Mouse (Mus musculus) embryonic facial prominence, embryonic 11.5 days (tissue): Measurements from ENCODE around the gene Alkbh7. TPM values are rescaled to one million over a fixed set of nuclear protein-coding genes. Genes with fewer than 3 reads are reported as not detected.

ENCODE experiments used
- ATAC-seq: fragments of 200-750 bp; cut with Nextera tagmentation; replicated peaks from 2 replicates; pipeline ENCODE4 v1.8.0; 2017; ENCODE audit warnings: low read depth; ENCODE audit not compliant: insufficient number of reproducible peaks, low FRiP score, low TSS enrichment
- DNase-seq: peaks from one replicate; pipeline ENCODE4 v3.0.0-alpha.2; 2015; ENCODE audit warnings: low spot score
- H3K27ac ChIP-seq: fragments of 300-500 bp; sonication (generic); replicated peaks from 2 replicates; pipeline ENCODE4 v1.5.1; 2014; ENCODE audit warnings: mild to moderate bottlenecking, low read depth, low read length, control low read depth
- H3K27me3 ChIP-seq: fragments of 300-500 bp; sonication (generic); 2 replicates; pipeline ENCODE4 v1.6.1; 2014; ENCODE audit warnings: mild to moderate bottlenecking, low read length, moderate library complexity, mixed read lengths; ENCODE audit not compliant: control insufficient read depth, insufficient read depth
- H3K36me3 ChIP-seq: fragments of 300-500 bp; sonication (generic); replicated peaks from 2 replicates; pipeline ENCODE4 v1.6.1; 2014; ENCODE audit warnings: low read depth, mild to moderate bottlenecking, low read length, moderate library complexity, mixed read lengths; ENCODE audit not compliant: control insufficient read depth, insufficient read depth
- H3K4me1 ChIP-seq: fragments of 300-500 bp; sonication (generic); 2 replicates; pipeline ENCODE4 v1.6.1; 2014; ENCODE audit warnings: low read length, mixed read lengths; ENCODE audit not compliant: control insufficient read depth, insufficient read depth
- H3K4me2 ChIP-seq: fragments of 300-500 bp; sonication (generic); 2 replicates; pipeline ENCODE4 v1.6.1; 2014; ENCODE audit warnings: low read depth, mild to moderate bottlenecking, control low read depth, low read length, moderate library complexity
- H3K4me3 ChIP-seq: fragments of 300-500 bp; sonication (generic); 2 replicates; pipeline ENCODE4 v1.5.1; 2014; ENCODE audit warnings: low read depth, low read length, control low read depth
- H3K9ac ChIP-seq: fragments of 300-500 bp; sonication (generic); replicated peaks from 2 replicates; pipeline ENCODE4 v1.6.1; 2014; ENCODE audit warnings: mild to moderate bottlenecking, control low read depth, low read length
- H3K9me3 ChIP-seq: fragments of 300-500 bp; sonication (generic); replicated peaks from 2 replicates; pipeline ENCODE4 v1.6.1; 2016; ENCODE audit warnings: mild to moderate bottlenecking, low read length, inconsistent platforms, mixed read lengths; ENCODE audit not compliant: control insufficient read depth
- WGBS: fragments of 180-500 bp; shearing (Covaris S2); extraction: QIAGEN DNeasy Blood & Tissue Kit; methylation state at CpG from one replicate; pipeline ENCODE4 v1.1.7; 2014; 5-methylcytosine and 5-hydroxymethylcytosine counted together
- polyA plus RNA-seq: library from polyadenylated mRNA; unstranded; fragments of >200 nt; fragmentation: Nextera tagmentation; extraction: Ambion mirVana; gene quantifications from 2 replicates; pipeline ENCODE4 v1.2.1, GENCODE M21; 2014

Alkbh7 gene
- polyA plus RNA-seq, 1 experiment from 2014 or later: 40.2 TPM

DNA sequence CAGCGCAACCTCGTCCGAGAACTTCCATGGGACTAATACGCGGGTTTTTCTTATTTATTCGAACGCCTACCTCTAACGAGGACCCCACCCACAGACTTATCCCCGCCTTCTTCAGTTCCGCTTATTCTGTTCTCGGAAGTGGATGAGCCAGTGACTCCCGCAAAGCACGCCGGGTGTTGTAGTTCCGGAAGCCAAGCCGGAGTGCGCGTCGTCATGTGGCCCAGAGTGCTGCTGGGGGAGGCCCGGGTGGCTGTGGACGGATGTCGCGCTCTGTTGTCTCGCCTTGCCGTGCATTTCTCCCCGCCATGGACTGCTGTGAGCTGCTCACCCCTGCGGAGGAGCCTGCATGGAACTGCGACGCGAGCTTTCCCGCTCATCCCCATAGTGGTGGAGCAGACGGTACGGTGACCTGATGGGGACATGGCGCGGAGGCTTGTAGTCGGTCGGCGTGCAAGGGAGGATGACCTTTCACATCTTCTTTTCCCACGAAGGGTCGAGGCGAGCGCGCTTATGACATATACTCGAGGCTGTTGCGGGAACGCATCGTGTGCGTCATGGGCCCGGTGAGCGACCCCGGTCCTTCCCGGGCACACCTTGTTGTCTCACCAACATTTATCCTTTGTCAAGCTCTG is 6.9 kb upstream of the Alkbh7 start, which contains the start of gene Clpp:
TSS of gene Clpp (plus strand) at position 191 of the 632 bp plus-strand sequence.
- Histone ChIP-seq H3K9me3 (no peaks in the 10 kb centered on the region), H3K27ac (no peak within 1 kb of the TSS), H3K36me3 (peaks cover 6% of the 10 kb centered on the region; the same call in 1 of the 2 replicates), H3K9ac (peak within 1 kb of the TSS; percentile 83), H3K4me3 (peak within 1 kb of the TSS; percentile 79), H3K27me3 (no peaks in the 10 kb centered on the region), H3K4me1 (peaks cover 2% of the 10 kb centered on the region; the same call in 1 of the 2 replicates), H3K4me2 (peak within 1 kb of the TSS; percentile 52)
- WGBS: under 1% methylated on average over 52 of the region's 52 CpGs
- ATAC-seq: peak; percentile 91
- DNase-seq: peak; percentile 97

DNA sequence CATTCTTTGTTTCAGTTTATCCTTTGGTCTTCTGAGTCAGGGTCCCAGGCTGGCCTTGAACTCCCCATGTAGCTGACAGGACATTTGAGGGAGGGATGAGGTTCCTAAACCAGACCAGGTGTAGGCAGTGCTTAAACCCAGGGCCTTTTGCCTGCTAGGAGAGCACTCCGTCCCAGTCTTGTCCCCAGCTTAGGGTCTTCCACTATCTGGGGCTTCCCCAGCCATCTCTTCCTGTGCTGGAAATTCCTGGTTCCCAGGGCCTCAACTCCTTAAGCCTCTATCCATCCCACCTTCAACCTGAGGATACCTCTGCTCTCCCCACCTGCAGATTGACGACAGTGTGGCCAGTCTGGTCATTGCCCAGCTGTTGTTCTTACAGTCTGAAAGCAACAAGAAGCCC is 6.2 kb upstream of the Alkbh7 start:
- Histone ChIP-seq H3K4me2 (peak overlapping the region; percentile 52), H3K9ac (peak overlapping the region; percentile 29; the same call in 1 of the 2 replicates), H3K4me1 (peaks cover 2% of the 10 kb centered on the region; the same call in 1 of the 2 replicates), H3K27ac (no peak overlapping the region), H3K4me3 (peak overlapping the region; percentile 79), H3K9me3 (no peaks in the 10 kb centered on the region), H3K36me3 (peaks cover 6% of the 10 kb centered on the region), H3K27me3 (no peaks in the 10 kb centered on the region)
- ATAC-seq: no peak
- no peak for DNase-seq
- 72% methylated on average over 2 of the region's 2 CpGs for WGBS

DNA sequence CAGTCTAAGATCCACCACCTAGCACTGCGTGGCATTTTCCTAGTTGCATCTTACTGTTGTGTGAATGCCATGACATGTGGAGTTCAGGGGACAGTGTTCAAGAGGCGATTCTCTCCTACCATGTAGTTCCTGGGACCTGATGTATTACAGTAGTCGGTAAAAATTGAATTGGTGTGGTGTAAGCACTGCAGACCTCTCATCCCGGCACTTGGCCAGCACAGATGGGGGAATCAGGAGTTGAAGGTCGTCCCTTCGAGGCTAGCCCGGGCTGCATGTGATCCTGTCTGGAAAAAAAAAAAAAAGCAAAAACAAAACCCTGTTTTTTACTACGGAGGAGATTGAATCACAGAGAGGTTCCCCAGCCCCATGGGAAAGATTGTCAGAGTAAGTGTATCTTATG is 2.1 kb upstream of the Alkbh7 start:
- Histone ChIP-seq H3K4me3 (no peak overlapping the region), H3K36me3 (peaks cover 6% of the 10 kb centered on the region), H3K27ac (no peak overlapping the region), H3K9me3 (no peaks in the 10 kb centered on the region), H3K9ac (no peak overlapping the region), H3K4me1 (peaks cover 2% of the 10 kb centered on the region; the same call in 1 of the 2 replicates), H3K27me3 (no peaks in the 10 kb centered on the region), H3K4me2 (no peak overlapping the region)
- DNase-seq (no peak), ATAC-seq (no peak)
- WGBS: 89% methylated on average over 8 of the region's 8 CpGs

GRCm38 (mm10) chr17:56996506-56996905 is 633 bp upstream of the Alkbh7 start:
- Histone ChIP-seq H3K4me3 (no peak overlapping the region), H3K27ac (no peak overlapping the region), H3K27me3 (no peaks in the 10 kb centered on the region), H3K36me3 (peaks cover 6% of the 10 kb centered on the region), H3K9ac (no peak overlapping the region), H3K9me3 (no peaks in the 10 kb centered on the region), H3K4me1 (no peaks in the 10 kb centered on the region), H3K4me2 (no peak overlapping the region)
- DNase-seq: no peak
- WGBS: 78% methylated on average over 2 of the region's 2 CpGs
- no peak for ATAC-seq

DNA sequence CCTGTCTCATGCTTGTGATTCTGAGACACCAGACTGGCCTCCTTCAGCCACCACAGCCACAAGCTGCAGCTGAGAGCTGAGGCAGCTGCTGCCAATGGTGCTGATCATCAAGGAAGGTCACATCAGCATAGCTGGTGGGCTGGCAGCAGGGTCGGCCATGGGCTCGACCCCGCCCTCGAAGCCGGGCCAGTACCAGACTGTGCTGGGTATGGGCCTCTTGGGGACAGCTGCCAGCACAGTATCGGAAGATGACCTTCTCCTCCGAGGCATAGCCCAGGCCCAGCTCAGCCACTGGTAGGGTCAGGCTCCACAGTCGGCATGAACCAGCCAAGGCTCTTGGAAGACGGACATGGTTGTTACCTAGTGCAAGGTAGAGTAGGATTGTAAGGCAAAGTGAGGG is 2.3 kb downstream of the Alkbh7 start:
- no peak for DNase-seq
- Histone ChIP-seq H3K4me3 (no peak overlapping the region), H3K36me3 (peaks cover 11% of the 10 kb centered on the region), H3K4me1 (no peaks in the 10 kb centered on the region), H3K27me3 (no peaks in the 10 kb centered on the region), H3K9me3 (no peaks in the 10 kb centered on the region), H3K4me2 (no peak overlapping the region), H3K9ac (no peak overlapping the region), H3K27ac (no peak overlapping the region)
- 89% methylated on average over 9 of the region's 9 CpGs for WGBS
- no peak for ATAC-seq

GRCm38 (mm10) chr17:56999968-57000609 is 3.0 kb downstream of the Alkbh7 start, which contains the start of gene Pspn:
Gene Pspn (minus strand): TSS chr17:57000018.
- peaks cover 11% of the 10 kb centered on the region for H3K36me3 ChIP-seq
- H3K4me3 ChIP-seq: no peak within 1 kb of the TSS
- H3K9me3 ChIP-seq: no peaks in the 10 kb centered on the region
- 92% methylated on average over 9 of the region's 9 CpGs for WGBS
- no peak for ATAC-seq
- H3K27ac ChIP-seq: no peak within 1 kb of the TSS
- no peak within 1 kb of the TSS for H3K9ac ChIP-seq
- H3K4me2 ChIP-seq: no peak within 1 kb of the TSS
- no peak for DNase-seq
- no peaks in the 10 kb centered on the region for H3K4me1 ChIP-seq
- H3K27me3 ChIP-seq: no peaks in the 10 kb centered on the region

GRCm38 (mm10) chr17:57001228-57001627 is 4.1 kb downstream of the Alkbh7 start:
- 81% methylated on average over 8 of the region's 8 CpGs for WGBS
- no peak overlapping the region for H3K4me3 ChIP-seq
- no peaks in the 10 kb centered on the region for H3K4me1 ChIP-seq
- H3K27me3 ChIP-seq: no peaks in the 10 kb centered on the region
- DNase-seq: no peak
- peaks cover 15% of the 10 kb centered on the region for H3K36me3 ChIP-seq
- H3K9me3 ChIP-seq: no peaks in the 10 kb centered on the region
- no peak overlapping the region for H3K4me2 ChIP-seq
- H3K27ac ChIP-seq: no peak overlapping the region
- H3K9ac ChIP-seq: no peak overlapping the region
- ATAC-seq: no peak

DNA sequence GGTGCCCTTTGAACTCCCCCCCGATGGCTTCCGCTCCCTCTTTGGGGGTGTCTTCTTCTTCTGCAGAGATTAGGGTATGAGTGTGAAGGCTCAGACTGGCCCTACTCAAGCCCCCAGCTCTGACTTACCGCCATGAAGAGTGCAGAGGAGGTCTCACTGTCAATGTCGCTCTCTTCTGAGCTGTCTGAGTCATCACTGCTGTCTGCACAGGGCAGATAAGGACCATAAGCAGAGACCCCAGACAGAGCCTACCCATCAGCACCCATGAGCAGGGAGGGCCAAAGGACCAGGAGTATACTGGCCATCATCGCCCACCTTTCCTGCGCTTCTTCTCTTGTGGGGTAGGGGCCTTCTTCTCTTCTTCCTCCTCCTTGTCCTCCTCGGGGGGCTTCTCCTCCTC is 6.9 kb downstream of the Alkbh7 start:
- no peak overlapping the region for H3K4me3 ChIP-seq
- H3K27me3 ChIP-seq: no peaks in the 10 kb centered on the region
- H3K27ac ChIP-seq: no peak overlapping the region
- WGBS: 89% methylated on average over 5 of the region's 7 CpGs
- no peaks in the 10 kb centered on the region for H3K4me1 ChIP-seq
- ATAC-seq (no peak), DNase-seq (no peak)
- no peaks in the 10 kb centered on the region for H3K9me3 ChIP-seq
- H3K4me2 ChIP-seq: no peak overlapping the region
- no peak overlapping the region for H3K9ac ChIP-seq
- H3K36me3 ChIP-seq: peaks cover 20% of the 10 kb centered on the region
